Mouse (Mus musculus): ENCODE results near the gene Pros1. TPM values are rescaled to one million over a fixed set of nuclear protein-coding genes. Genes with fewer than 3 reads are reported as not detected.

Pros1 gene
- polyA plus RNA-seq, 1 experiment from 2014 or later, result 24.2 TPM

DNA sequence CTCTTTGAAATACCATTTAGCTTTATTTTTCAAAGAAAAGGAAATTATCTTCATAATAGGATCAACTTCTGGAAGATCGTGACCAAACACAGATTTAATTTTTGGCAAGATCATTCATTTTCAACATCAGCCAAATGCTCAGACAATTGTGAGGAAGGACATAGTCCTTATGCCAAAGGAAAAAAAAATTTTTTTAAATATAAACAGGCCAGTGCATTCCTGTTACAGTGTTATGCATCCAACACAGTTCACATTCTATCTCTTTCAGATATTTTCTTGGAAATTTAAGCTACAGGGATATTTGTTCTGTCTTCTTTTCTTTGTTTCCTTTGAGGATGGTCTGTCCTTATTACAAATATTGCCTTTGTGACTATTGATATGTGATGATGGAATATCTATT is 57.3 kb downstream of the Pros1 start:
- DNase-seq (ENCODE audit: low spot score) (no peak), ATAC-seq (replicated peaks; ENCODE audit: low FRiP score) (no peak)
- H3K36me3 ChIP-seq (ENCODE audit: control insufficient read depth, insufficient read depth, low read length), result no peaks in the 10 kb centered on the region
- H3K4me1 ChIP-seq (replicated peaks; ENCODE audit: control insufficient read depth, insufficient read depth, low read length), result no peaks in the 10 kb centered on the region
- H3K4me3 ChIP-seq (ENCODE audit: low read depth, low read length), result no peak overlapping the region
- WGBS, result 81% methylated on average over 1 of the region's 1 CpGs
- H3K27ac ChIP-seq (ENCODE audit: low read depth, low read length), result no peak overlapping the region
- no peak overlapping the region for H3K9ac ChIP-seq (ENCODE audit: low read depth, low read length)
- H3K4me2 ChIP-seq, result no peak overlapping the region
- H3K9me3 ChIP-seq (ENCODE audit: control insufficient read depth, low read length), result no peaks in the 10 kb centered on the region
- H3K27me3 ChIP-seq (replicated peaks; ENCODE audit: control insufficient read depth, insufficient read depth, low read length), result no peaks in the 10 kb centered on the region

DNA sequence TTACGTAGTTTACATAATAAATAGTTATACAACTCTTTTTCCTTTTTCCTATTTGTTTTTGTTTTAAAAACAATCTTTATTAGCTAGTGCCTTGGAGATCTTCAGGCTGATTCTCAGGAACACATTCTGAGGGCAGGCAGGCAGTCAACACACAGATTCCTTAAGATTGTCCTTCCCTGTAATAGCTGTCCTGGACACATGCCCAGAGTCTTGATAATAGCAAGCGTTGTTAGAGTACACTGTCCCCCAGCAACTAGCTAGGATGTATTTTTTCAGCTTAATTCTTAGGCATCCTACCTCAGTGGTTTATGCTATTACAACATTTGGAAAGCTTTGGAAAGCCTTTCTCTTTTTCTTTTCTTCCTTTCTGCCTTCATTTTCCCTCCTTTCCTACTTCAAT is 58.1 kb downstream of the Pros1 start:
- H3K4me2 ChIP-seq, result no peak overlapping the region
- no peak overlapping the region for H3K27ac ChIP-seq (ENCODE audit: low read depth, low read length)
- no peaks in the 10 kb centered on the region for H3K9me3 ChIP-seq (ENCODE audit: control insufficient read depth, low read length)
- no peak overlapping the region for H3K9ac ChIP-seq (ENCODE audit: low read depth, low read length)
- H3K4me3 ChIP-seq (ENCODE audit: low read depth, low read length), result no peak overlapping the region
- H3K4me1 ChIP-seq (replicated peaks; ENCODE audit: control insufficient read depth, insufficient read depth, low read length), result no peaks in the 10 kb centered on the region
- no peaks in the 10 kb centered on the region for H3K27me3 ChIP-seq (replicated peaks; ENCODE audit: control insufficient read depth, insufficient read depth, low read length)
- no peaks in the 10 kb centered on the region for H3K36me3 ChIP-seq (ENCODE audit: control insufficient read depth, insufficient read depth, low read length)
- no peak for DNase-seq (ENCODE audit: low spot score)
- WGBS, result 86% methylated on average over 2 of the region's 2 CpGs
- no peak for ATAC-seq (replicated peaks; ENCODE audit: low FRiP score)

DNA sequence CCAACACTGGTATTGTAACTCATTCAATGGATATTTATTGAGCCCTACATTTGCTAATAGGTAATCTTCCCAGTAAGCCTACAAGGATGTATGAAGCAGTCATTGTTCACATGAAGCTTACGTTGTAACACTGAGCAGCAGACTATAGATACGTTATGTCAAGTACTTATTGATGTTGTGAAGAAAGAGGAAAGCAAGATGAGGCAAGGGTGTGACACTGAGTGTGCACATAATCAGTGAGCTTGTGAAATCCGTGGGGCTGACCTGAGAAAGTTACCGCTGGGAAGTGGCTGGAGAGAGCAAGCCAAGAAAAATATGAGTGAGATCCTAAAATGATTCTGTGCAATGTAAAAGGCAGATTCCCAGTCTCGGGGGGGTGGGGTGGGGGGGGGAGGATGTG is 61.4 kb downstream of the Pros1 start:
- 88% methylated on average over 5 of the region's 5 CpGs for WGBS
- no peak overlapping the region for H3K27ac ChIP-seq (ENCODE audit: low read depth, low read length)
- no peaks in the 10 kb centered on the region for H3K9me3 ChIP-seq (ENCODE audit: control insufficient read depth, low read length)
- H3K27me3 ChIP-seq (replicated peaks; ENCODE audit: control insufficient read depth, insufficient read depth, low read length), result no peaks in the 10 kb centered on the region
- no peak overlapping the region for H3K4me3 ChIP-seq (ENCODE audit: low read depth, low read length)
- DNase-seq (ENCODE audit: low spot score) (no peak), ATAC-seq (replicated peaks; ENCODE audit: low FRiP score) (no peak)
- H3K4me2 ChIP-seq, result no peak overlapping the region
- H3K36me3 ChIP-seq (ENCODE audit: control insufficient read depth, insufficient read depth, low read length), result no peaks in the 10 kb centered on the region
- H3K9ac ChIP-seq (ENCODE audit: low read depth, low read length), result no peak overlapping the region
- no peaks in the 10 kb centered on the region for H3K4me1 ChIP-seq (replicated peaks; ENCODE audit: control insufficient read depth, insufficient read depth, low read length)

DNA sequence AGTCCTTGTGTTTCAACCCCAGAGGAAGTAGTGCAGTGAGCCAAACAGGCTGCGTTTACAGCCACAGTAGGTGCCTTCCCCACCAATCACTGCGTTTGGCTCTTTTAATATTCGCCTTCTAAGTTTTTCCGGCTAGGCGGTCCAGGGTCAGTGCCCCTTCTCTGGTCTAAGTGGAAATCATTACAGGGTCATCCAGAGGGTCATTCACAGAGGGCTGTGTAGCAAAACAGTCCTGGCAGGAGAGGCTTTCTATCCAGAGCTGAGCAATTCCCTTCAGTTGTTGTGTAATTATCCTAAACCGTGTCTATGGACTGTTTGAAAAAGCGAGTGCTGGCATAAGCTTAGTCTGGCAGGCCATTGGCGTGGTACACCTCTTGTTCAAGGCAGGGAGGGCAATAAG is 68.1 kb downstream of the Pros1 start:
- Histone ChIP-seq H3K27ac (ENCODE audit: low read depth, low read length) (no peak overlapping the region), H3K9ac (ENCODE audit: low read depth, low read length) (no peak overlapping the region), H3K9me3 (ENCODE audit: control insufficient read depth, low read length) (no peaks in the 10 kb centered on the region), H3K27me3 (replicated peaks; ENCODE audit: control insufficient read depth, insufficient read depth, low read length) (no peaks in the 10 kb centered on the region), H3K4me3 (ENCODE audit: low read depth, low read length) (no peak overlapping the region), H3K4me1 (replicated peaks; ENCODE audit: control insufficient read depth, insufficient read depth, low read length) (no peaks in the 10 kb centered on the region), H3K36me3 (ENCODE audit: control insufficient read depth, insufficient read depth, low read length) (no peaks in the 10 kb centered on the region), H3K4me2 (no peak overlapping the region)
- ATAC-seq (replicated peaks; ENCODE audit: low FRiP score) (peak; percentile 64), DNase-seq (ENCODE audit: low spot score) (no peak)
- 63% methylated on average over 8 of the region's 8 CpGs for WGBS

DNA sequence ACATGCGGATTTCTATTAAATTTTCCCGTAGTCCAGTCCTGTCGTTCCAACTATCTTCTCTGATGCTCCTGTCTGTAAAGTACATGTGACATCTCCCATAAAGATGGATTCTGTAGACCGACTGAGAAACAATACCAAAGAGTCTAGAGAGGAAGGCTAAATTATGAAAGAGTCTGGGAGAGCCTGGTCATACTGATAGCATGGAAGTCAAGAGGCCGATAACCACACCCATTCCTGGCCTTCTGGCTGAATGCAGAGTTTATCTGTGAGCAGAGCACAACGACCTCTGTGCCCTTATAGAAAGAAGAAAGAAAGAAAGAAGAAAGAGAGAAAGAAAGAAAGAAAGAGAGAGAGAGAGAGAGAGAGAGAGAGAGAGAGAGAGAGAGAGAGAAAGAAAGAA is 77.2 kb downstream of the Pros1 start:
- DNase-seq (ENCODE audit: low spot score) (no peak), ATAC-seq (replicated peaks; ENCODE audit: low FRiP score) (peak; percentile 72)
- no peak overlapping the region for H3K9ac ChIP-seq (ENCODE audit: low read depth, low read length)
- no peak overlapping the region for H3K4me2 ChIP-seq
- H3K27me3 ChIP-seq (replicated peaks; ENCODE audit: control insufficient read depth, insufficient read depth, low read length), result no peaks in the 10 kb centered on the region
- no peaks in the 10 kb centered on the region for H3K36me3 ChIP-seq (ENCODE audit: control insufficient read depth, insufficient read depth, low read length)
- H3K4me1 ChIP-seq (replicated peaks; ENCODE audit: control insufficient read depth, insufficient read depth, low read length), result no peaks in the 10 kb centered on the region
- 80% methylated on average over 6 of the region's 6 CpGs for WGBS
- H3K9me3 ChIP-seq (ENCODE audit: control insufficient read depth, low read length), result no peaks in the 10 kb centered on the region
- no peak overlapping the region for H3K27ac ChIP-seq (ENCODE audit: low read depth, low read length)
- no peak overlapping the region for H3K4me3 ChIP-seq (ENCODE audit: low read depth, low read length)

DNA sequence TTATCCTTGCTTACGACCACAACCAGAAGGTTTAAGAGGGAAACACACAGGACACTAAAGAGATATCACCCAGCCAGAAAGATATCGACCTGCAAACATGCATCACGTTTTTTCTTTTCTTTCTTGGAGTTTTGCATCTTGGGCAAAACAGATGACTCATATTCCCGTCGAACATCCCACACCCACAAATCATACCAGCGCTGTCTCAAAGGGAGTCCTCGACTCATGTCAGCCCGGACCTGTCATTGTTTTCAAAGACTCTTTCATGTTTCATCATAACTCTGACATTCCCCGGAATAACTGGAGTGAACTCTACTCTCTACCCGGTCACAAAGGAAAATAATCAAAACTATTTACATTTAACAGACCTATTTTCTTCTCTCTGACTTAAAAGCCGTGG is 82.2 kb downstream of the Pros1 start:
- no peak for ATAC-seq (replicated peaks; ENCODE audit: low FRiP score)
- Histone ChIP-seq H3K4me2 (no peak overlapping the region), H3K4me3 (ENCODE audit: low read depth, low read length) (no peak overlapping the region), H3K9me3 (ENCODE audit: control insufficient read depth, low read length) (no peaks in the 10 kb centered on the region), H3K9ac (ENCODE audit: low read depth, low read length) (no peak overlapping the region), H3K27ac (ENCODE audit: low read depth, low read length) (no peak overlapping the region), H3K36me3 (ENCODE audit: control insufficient read depth, insufficient read depth, low read length) (no peaks in the 10 kb centered on the region), H3K27me3 (replicated peaks; ENCODE audit: control insufficient read depth, insufficient read depth, low read length) (no peaks in the 10 kb centered on the region), H3K4me1 (replicated peaks; ENCODE audit: control insufficient read depth, insufficient read depth, low read length) (no peaks in the 10 kb centered on the region)
- 77% methylated on average over 11 of the region's 11 CpGs for WGBS
- no peak for DNase-seq (ENCODE audit: low spot score)

DNA sequence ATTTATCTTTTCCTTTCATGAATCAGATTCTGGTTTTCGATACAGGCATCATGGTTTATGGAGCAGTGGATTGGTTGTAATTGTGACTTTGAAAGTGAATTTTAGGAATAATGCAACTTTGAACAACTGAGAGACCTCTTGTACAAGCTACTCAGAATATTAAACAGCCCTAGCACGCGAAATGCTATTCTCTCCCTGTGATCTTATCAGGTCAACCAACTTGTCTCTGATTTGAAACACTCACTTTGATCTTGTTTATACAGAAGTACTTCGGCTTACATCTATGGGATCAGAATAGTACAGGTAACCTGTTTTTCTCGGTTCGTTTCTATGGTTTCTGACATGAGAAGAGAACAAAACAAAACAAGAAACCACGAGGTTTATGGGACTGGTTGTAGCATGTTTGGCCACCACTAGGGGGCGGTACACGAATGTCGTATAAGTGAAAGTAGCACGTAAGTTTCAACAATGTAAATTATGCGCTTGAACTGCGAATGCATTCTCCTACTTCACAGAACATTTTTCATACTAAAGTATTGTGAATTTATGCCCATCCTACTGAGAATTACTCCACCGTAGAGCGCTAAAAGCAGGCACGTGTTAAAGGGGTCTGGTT is 86.4 kb downstream of the Pros1 start:
- H3K9ac ChIP-seq (ENCODE audit: low read depth, low read length), result no peak overlapping the region
- no peaks in the 10 kb centered on the region for H3K4me1 ChIP-seq (replicated peaks; ENCODE audit: control insufficient read depth, insufficient read depth, low read length)
- no peak overlapping the region for H3K27ac ChIP-seq (ENCODE audit: low read depth, low read length)
- peak; percentile 79 for ATAC-seq (replicated peaks; ENCODE audit: low FRiP score)
- H3K4me3 ChIP-seq (ENCODE audit: low read depth, low read length), result peak overlapping the region; percentile 10; the same call in 1 of the 2 replicates
- peak overlapping the region; percentile 56 for H3K4me2 ChIP-seq
- H3K27me3 ChIP-seq (replicated peaks; ENCODE audit: control insufficient read depth, insufficient read depth, low read length), result no peaks in the 10 kb centered on the region
- no peaks in the 10 kb centered on the region for H3K36me3 ChIP-seq (ENCODE audit: control insufficient read depth, insufficient read depth, low read length)
- DNase-seq (ENCODE audit: low spot score), result peak; percentile 47
- H3K9me3 ChIP-seq (ENCODE audit: control insufficient read depth, low read length), result no peaks in the 10 kb centered on the region
- WGBS, result 25% methylated on average over 16 of the region's 16 CpGs

DNA sequence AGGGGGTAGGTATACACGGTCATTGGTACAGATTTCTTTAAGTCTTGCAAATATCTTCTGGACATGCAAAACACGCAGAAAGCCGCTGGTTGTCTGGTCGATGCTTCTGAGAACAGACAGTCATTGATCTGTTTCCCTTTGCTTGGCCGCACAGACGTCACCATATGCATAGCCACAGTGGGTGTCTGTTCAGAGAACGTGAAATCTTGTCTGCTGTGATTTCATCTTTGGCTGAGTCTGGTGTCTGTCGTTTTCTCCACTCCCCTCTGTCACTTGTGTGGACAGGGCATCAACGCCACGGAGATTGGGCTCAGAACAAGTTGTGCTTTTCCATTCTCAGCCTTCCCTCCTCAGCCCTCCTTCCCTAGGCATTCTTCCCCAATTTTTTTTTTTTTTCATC is 87.7 kb downstream of the Pros1 start:
- no peak overlapping the region for H3K27ac ChIP-seq (ENCODE audit: low read depth, low read length)
- WGBS, result 79% methylated on average over 10 of the region's 10 CpGs
- no peak overlapping the region for H3K9ac ChIP-seq (ENCODE audit: low read depth, low read length)
- DNase-seq (ENCODE audit: low spot score) (no peak), ATAC-seq (replicated peaks; ENCODE audit: low FRiP score) (no peak)
- H3K36me3 ChIP-seq (ENCODE audit: control insufficient read depth, insufficient read depth, low read length), result no peaks in the 10 kb centered on the region
- H3K4me3 ChIP-seq (ENCODE audit: low read depth, low read length), result no peak overlapping the region
- no peaks in the 10 kb centered on the region for H3K27me3 ChIP-seq (replicated peaks; ENCODE audit: control insufficient read depth, insufficient read depth, low read length)
- no peaks in the 10 kb centered on the region for H3K9me3 ChIP-seq (ENCODE audit: control insufficient read depth, low read length)
- no peak overlapping the region for H3K4me2 ChIP-seq
- H3K4me1 ChIP-seq (replicated peaks; ENCODE audit: control insufficient read depth, insufficient read depth, low read length), result no peaks in the 10 kb centered on the region
